Mouse (Mus musculus): ENCODE measurements at regions not wholly inside any gene's neighbourhood (a gene's known extent, or its start where the extent isn't known, plus 50 kb on each side); places are given as distances from the start of the nearest gene placed in this dataset.

- 0 out of 2 replicates have a peak, but pooled peaks have one; percentile 42 for ATAC-seq (ENCODE audit: low FRiP score, low read depth)
- no peak overlapping the region for H3K4me3 ChIP-seq
- no peaks in the 10 kb centered on the region for H3K27me3 ChIP-seq
Observed at GRCm38 (mm10) chr4:81937384-81937783, 494.8 kb upstream of the Mpdz start.

GRCm38 (mm10) chr4:81930956-81931355, 488.3 kb upstream of the Mpdz start:
- Histone ChIP-seq H3K4me1 (replicated peaks) (0 out of 2 replicates have a peak, but pooled peaks cover 2% of the 10 kb centered on the region), H3K9me3 (no peaks in the 10 kb centered on the region), H3K4me2 (no peak overlapping the region), H3K9ac (no peak overlapping the region), H3K36me3 (no peaks in the 10 kb centered on the region), H3K4me3 (no peak overlapping the region), H3K27ac (replicated peaks) (no peak overlapping the region), H3K27me3 (no peaks in the 10 kb centered on the region)
- no peak for ATAC-seq (ENCODE audit: low FRiP score, low read depth)
- WGBS, result 90% methylated on average over 1 of the region's 1 CpGs

More at GRCm38 (mm10) chr4:81937384-81937783, 494.8 kb upstream of the Mpdz start:
- 60% methylated on average over 5 of the region's 5 CpGs for WGBS
- Histone ChIP-seq H3K9me3 (no peaks in the 10 kb centered on the region), H3K9ac (no peak overlapping the region), H3K4me2 (no peak overlapping the region), H3K36me3 (no peaks in the 10 kb centered on the region), H3K4me1 (replicated peaks) (no peaks in the 10 kb centered on the region), H3K27ac (replicated peaks) (no peak overlapping the region)

GRCm38 (mm10) chr4:81928581-81929244, 486.1 kb upstream of the Mpdz start:
- H3K27me3 ChIP-seq, result no peaks in the 10 kb centered on the region
- H3K9me3 ChIP-seq, result no peaks in the 10 kb centered on the region
- H3K4me3 ChIP-seq, result no peak overlapping the region
- no peaks in the 10 kb centered on the region for H3K36me3 ChIP-seq
- ATAC-seq (ENCODE audit: low FRiP score, low read depth), result no peak
- WGBS, result 50% methylated on average over 9 of the region's 9 CpGs
- H3K27ac ChIP-seq (replicated peaks), result no peak overlapping the region
- H3K4me1 ChIP-seq (replicated peaks), result 0 out of 2 replicates have a peak, but pooled peaks cover 2% of the 10 kb centered on the region
- H3K9ac ChIP-seq, result no peak overlapping the region
- no peak overlapping the region for H3K4me2 ChIP-seq

GRCm38 (mm10) chr4:81927176-81927714, 484.6 kb upstream of the Mpdz start:
- no peak overlapping the region for H3K4me3 ChIP-seq
- H3K27ac ChIP-seq (replicated peaks), result no peak overlapping the region
- no peak for ATAC-seq (ENCODE audit: low FRiP score, low read depth)
- H3K4me1 ChIP-seq (replicated peaks), result 0 out of 2 replicates have a peak, but pooled peaks cover 2% of the 10 kb centered on the region
- no peak overlapping the region for H3K4me2 ChIP-seq
- no peak overlapping the region for H3K9ac ChIP-seq
- 85% methylated on average over 2 of the region's 2 CpGs for WGBS
- H3K36me3 ChIP-seq, result no peaks in the 10 kb centered on the region
- no peaks in the 10 kb centered on the region for H3K27me3 ChIP-seq
- H3K9me3 ChIP-seq, result no peaks in the 10 kb centered on the region

- H3K27me3 ChIP-seq, result no peaks in the 10 kb centered on the region
- no peak overlapping the region for H3K9ac ChIP-seq
- ATAC-seq (ENCODE audit: low FRiP score, low read depth), result no peak
- no peak overlapping the region for H3K27ac ChIP-seq (replicated peaks)
- H3K4me3 ChIP-seq, result no peak overlapping the region
- WGBS, result 58% methylated on average over 6 of the region's 6 CpGs
- 0 out of 2 replicates have a peak, but pooled peaks cover 2% of the 10 kb centered on the region for H3K4me1 ChIP-seq (replicated peaks)
- H3K4me2 ChIP-seq, result no peak overlapping the region
- no peaks in the 10 kb centered on the region for H3K36me3 ChIP-seq
- H3K9me3 ChIP-seq, result no peaks in the 10 kb centered on the region
Observed at GRCm38 (mm10) chr4:81926662-81927141, 484.1 kb upstream of the Mpdz start.

GRCm38 (mm10) chr4:81925611-81926010, 483.0 kb upstream of the Mpdz start:
- H3K4me2 ChIP-seq, result no peak overlapping the region
- no peak overlapping the region for H3K27ac ChIP-seq (replicated peaks)
- 0 out of 2 replicates have a peak, but pooled peaks cover 2% of the 10 kb centered on the region for H3K4me1 ChIP-seq (replicated peaks)
- H3K9me3 ChIP-seq, result no peaks in the 10 kb centered on the region
- no peaks in the 10 kb centered on the region for H3K36me3 ChIP-seq
- H3K4me3 ChIP-seq, result no peak overlapping the region
- 81% methylated on average over 2 of the region's 2 CpGs for WGBS
- no peak for ATAC-seq (ENCODE audit: low FRiP score, low read depth)
- no peak overlapping the region for H3K9ac ChIP-seq
- H3K27me3 ChIP-seq, result no peaks in the 10 kb centered on the region

GRCm38 (mm10) chr4:81924120-81924519, 481.5 kb upstream of the Mpdz start:
- H3K4me2 ChIP-seq, result no peak overlapping the region
- ATAC-seq (ENCODE audit: low FRiP score, low read depth), result no peak
- H3K27ac ChIP-seq (replicated peaks), result no peak overlapping the region
- no peaks in the 10 kb centered on the region for H3K36me3 ChIP-seq
- 78% methylated on average over 1 of the region's 1 CpGs for WGBS
- no peaks in the 10 kb centered on the region for H3K9me3 ChIP-seq
- 0 out of 2 replicates have a peak, but pooled peaks cover 2% of the 10 kb centered on the region for H3K4me1 ChIP-seq (replicated peaks)
- no peaks in the 10 kb centered on the region for H3K27me3 ChIP-seq
- H3K4me3 ChIP-seq, result no peak overlapping the region
- H3K9ac ChIP-seq, result no peak overlapping the region

- Histone ChIP-seq H3K27me3 (no peaks in the 10 kb centered on the region), H3K9ac (no peak overlapping the region), H3K4me1 (replicated peaks) (0 out of 2 replicates have a peak, but pooled peaks cover 2% of the 10 kb centered on the region), H3K4me2 (no peak overlapping the region), H3K36me3 (no peaks in the 10 kb centered on the region), H3K9me3 (no peaks in the 10 kb centered on the region), H3K27ac (replicated peaks) (no peak overlapping the region), H3K4me3 (no peak overlapping the region)
- no peak for ATAC-seq (ENCODE audit: low FRiP score, low read depth)
- WGBS, result 61% methylated on average over 3 of the region's 3 CpGs
Observed at GRCm38 (mm10) chr4:81922876-81923275, 480.3 kb upstream of the Mpdz start.

GRCm38 (mm10) chr4:81914971-81915370, 472.4 kb upstream of the Mpdz start:
- H3K27me3 ChIP-seq, result no peaks in the 10 kb centered on the region
- H3K9ac ChIP-seq, result no peak overlapping the region
- 91% methylated on average over 2 of the region's 2 CpGs for WGBS
- H3K9me3 ChIP-seq, result no peaks in the 10 kb centered on the region
- H3K36me3 ChIP-seq, result no peaks in the 10 kb centered on the region
- ATAC-seq (ENCODE audit: low FRiP score, low read depth), result no peak
- H3K4me2 ChIP-seq, result no peak overlapping the region
- H3K27ac ChIP-seq (replicated peaks), result no peak overlapping the region
- no peak overlapping the region for H3K4me3 ChIP-seq
- H3K4me1 ChIP-seq (replicated peaks), result no peaks in the 10 kb centered on the region

- no peaks in the 10 kb centered on the region for H3K27me3 ChIP-seq
- no peak overlapping the region for H3K4me2 ChIP-seq
- no peaks in the 10 kb centered on the region for H3K36me3 ChIP-seq
- WGBS, result 58% methylated on average over 10 of the region's 10 CpGs
- no peaks in the 10 kb centered on the region for H3K9me3 ChIP-seq
- ATAC-seq (ENCODE audit: low FRiP score, low read depth), result no peak
- H3K4me1 ChIP-seq (replicated peaks), result no peaks in the 10 kb centered on the region
- no peak overlapping the region for H3K4me3 ChIP-seq
- no peak overlapping the region for H3K27ac ChIP-seq (replicated peaks)
- no peak overlapping the region for H3K9ac ChIP-seq
Observed at GRCm38 (mm10) chr4:81913296-81913695, 470.7 kb upstream of the Mpdz start.

- no peak overlapping the region for H3K4me3 ChIP-seq
- H3K9me3 ChIP-seq, result no peaks in the 10 kb centered on the region
- H3K9ac ChIP-seq, result no peak overlapping the region
- no peaks in the 10 kb centered on the region for H3K27me3 ChIP-seq
- 80% methylated on average over 1 of the region's 1 CpGs for WGBS
- ATAC-seq (ENCODE audit: low FRiP score, low read depth), result no peak
- H3K27ac ChIP-seq (replicated peaks), result no peak overlapping the region
- no peaks in the 10 kb centered on the region for H3K36me3 ChIP-seq
- H3K4me1 ChIP-seq (replicated peaks), result no peaks in the 10 kb centered on the region
- H3K4me2 ChIP-seq, result no peak overlapping the region
Observed at GRCm38 (mm10) chr4:81912653-81913052, 470.0 kb upstream of the Mpdz start.

- Histone ChIP-seq H3K4me3 (no peak overlapping the region), H3K27me3 (no peaks in the 10 kb centered on the region), H3K4me2 (no peak overlapping the region), H3K9me3 (no peaks in the 10 kb centered on the region), H3K9ac (no peak overlapping the region), H3K36me3 (no peaks in the 10 kb centered on the region), H3K4me1 (replicated peaks) (no peaks in the 10 kb centered on the region), H3K27ac (replicated peaks) (no peak overlapping the region)
- 81% methylated on average over 5 of the region's 5 CpGs for WGBS
- no peak for ATAC-seq (ENCODE audit: low FRiP score, low read depth)
Observed at GRCm38 (mm10) chr4:81899961-81900540, 457.4 kb upstream of the Mpdz start.
